Mouse (Mus musculus) stomach, postnatal 0 days (tissue): ENCODE results near the gene Hdc.

Experiments
- CTCF ChIP-seq: IDR thresholded peaks from 2 replicates; pipeline ENCODE4 v1.5.1; 2016; ENCODE audit warnings: antibody characterized with exemption, low read depth, mild to moderate bottlenecking, moderate library complexity
- EP300 ChIP-seq: optimal IDR thresholded peaks from 2 replicates; pipeline ENCODE3; 2016; ENCODE audit warnings: antibody characterized with exemption

DNA sequence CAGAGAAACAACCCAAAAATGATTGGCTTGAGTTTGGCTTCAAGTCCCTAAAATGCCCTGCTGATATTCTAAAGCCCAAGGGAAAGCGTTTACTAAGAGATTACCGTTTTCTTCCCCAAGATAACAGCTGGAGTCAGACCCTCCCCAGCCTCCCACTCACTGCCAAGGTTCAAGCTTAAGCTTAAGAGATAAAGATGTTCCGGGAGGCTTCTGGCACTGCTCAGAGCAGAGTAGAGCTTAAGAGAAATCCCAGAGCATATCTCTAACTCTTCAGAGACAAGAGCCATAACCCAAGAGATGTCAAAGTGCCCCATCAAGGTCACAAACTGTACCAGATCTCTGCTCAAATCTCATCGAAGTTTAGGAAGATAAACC lies 12.4 kb downstream of the Hdc start:
- TF ChIP-seq CTCF: no peak
- no peak for TF ChIP-seq EP300
